Mouse (Mus musculus) brain, embryonic 14.5 days (tissue): Measurements from ENCODE around the gene Osbpl7. TPM values are rescaled to one million over a fixed set of nuclear protein-coding genes. Genes with fewer than 3 reads are reported as not detected.

Source experiments
- DNase-seq: peaks from one replicate; pipeline ENCODE4 v3.0.0-alpha.2; 2011; ENCODE audit warnings: low read depth
- CTCF ChIP-seq: fragments of 200-500 bp; IDR thresholded peaks from 2 replicates; pipeline ENCODE4 v1.5.1; 2012; ENCODE audit warnings: inconsistent platforms, mild to moderate bottlenecking, moderate library complexity, borderline replicate concordance; ENCODE audit not compliant: insufficient read depth, insufficient read length; ENCODE audit errors: extremely low read depth
- POLR2A ChIP-seq: fragments of 200-500 bp; IDR thresholded peaks from 2 replicates; pipeline ENCODE4 v1.6.1; 2012; ENCODE audit warnings: mild to moderate bottlenecking, inconsistent platforms, borderline replicate concordance; ENCODE audit not compliant: poor library complexity, insufficient read depth, insufficient read length, severe bottlenecking; ENCODE audit errors: extremely low read depth
- polyA plus RNA-seq: library from polyadenylated mRNA; depleted of rRNA; stranded (reverse); fragments of >200 nt; gene quantifications from 2 replicates; pipeline ENCODE4 v1.2.3, GENCODE M21; 2012; rRNA removed

Gene Osbpl7
- 14.6 and 14.9 TPM in 2 replicates for polyA plus RNA-seq

- peak; percentile 40; the same call in 1 of the 2 replicates for TF ChIP-seq POLR2A
- peak; percentile 26; the same call in 1 of the 2 replicates for TF ChIP-seq CTCF
Measured at GRCm38 (mm10) chr11:97050216-97050943, at the start of gene Osbpl7. Gene Osbpl7 (plus strand): TSS chr11:97050628.

DNA sequence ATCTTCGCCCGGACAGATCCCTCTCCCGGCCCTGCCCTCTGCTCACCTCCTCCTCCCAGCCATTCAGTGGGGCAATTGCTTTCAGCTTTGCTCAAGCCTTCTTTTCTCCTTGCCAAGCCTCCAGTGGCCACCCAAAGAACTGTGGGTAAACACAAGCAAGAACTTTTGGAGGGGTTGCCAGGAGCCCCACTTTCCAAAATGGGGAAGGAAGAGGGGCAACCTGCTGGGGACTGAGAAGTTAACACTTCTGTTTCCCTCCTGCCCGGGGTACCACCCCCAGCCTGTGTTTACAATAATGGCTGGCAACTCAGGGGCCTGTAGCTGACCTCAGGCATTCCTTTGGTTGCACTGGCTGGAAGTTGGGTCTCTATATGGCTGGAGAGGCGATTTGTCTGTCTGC, 47.3 kb upstream of the Osbpl7 start:
- no peak for TF ChIP-seq CTCF
- DNase-seq, result no peak

More at GRCm38 (mm10) chr11:97050216-97050943, at the start of gene Osbpl7:
- peak; percentile 93 for DNase-seq

GRCm38 (mm10) chr11:97007093-97007794, 43.2 kb upstream of the Osbpl7 start:
- DNase-seq, result no peak
- TF ChIP-seq POLR2A (no peak), CTCF (no peak)

DNA sequence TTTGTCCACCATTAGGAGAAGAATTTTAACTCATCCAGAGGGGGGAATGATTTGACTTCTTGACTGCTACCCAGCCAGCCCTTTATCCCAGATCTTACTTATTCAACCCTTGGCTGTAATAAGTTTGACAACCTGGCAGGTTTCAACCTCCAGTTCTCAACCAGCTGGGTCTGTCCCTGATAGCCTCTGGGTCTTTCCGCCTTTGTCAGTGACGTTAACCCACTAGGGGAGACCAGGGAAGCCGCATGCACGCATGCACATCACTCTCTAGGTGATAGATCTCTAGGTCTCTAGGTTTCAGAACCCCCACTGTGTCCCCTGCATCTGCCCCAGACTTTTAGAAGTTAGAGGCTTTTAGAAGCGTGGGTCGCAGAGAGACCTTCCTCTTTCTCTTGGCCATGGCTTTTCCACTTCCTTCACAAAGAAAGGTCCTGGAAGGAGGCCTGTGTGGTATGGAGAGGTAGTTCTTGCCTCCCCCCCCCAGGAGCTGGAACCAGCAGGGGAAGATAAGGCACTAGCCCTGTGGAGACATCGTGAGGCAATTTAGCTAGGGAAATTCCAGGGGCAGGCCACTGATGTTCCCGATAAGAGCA, 41.1 kb upstream of the Osbpl7 start:
- TF ChIP-seq CTCF (no peak), POLR2A (no peak)
- no peak for DNase-seq

GRCm38 (mm10) chr11:97013121-97013670, 37.2 kb upstream of the Osbpl7 start, which contains the start of gene Sp6:
Gene Sp6 (plus strand): TSS chr11:97013394.
- DNase-seq, result peak; percentile 64
- TF ChIP-seq POLR2A (no peak), CTCF (no peak)

GRCm38 (mm10) chr11:97017696-97018582, 32.5 kb upstream of the Osbpl7 start:
- TF ChIP-seq CTCF (no peak), POLR2A (no peak)
- no peak for DNase-seq

DNA sequence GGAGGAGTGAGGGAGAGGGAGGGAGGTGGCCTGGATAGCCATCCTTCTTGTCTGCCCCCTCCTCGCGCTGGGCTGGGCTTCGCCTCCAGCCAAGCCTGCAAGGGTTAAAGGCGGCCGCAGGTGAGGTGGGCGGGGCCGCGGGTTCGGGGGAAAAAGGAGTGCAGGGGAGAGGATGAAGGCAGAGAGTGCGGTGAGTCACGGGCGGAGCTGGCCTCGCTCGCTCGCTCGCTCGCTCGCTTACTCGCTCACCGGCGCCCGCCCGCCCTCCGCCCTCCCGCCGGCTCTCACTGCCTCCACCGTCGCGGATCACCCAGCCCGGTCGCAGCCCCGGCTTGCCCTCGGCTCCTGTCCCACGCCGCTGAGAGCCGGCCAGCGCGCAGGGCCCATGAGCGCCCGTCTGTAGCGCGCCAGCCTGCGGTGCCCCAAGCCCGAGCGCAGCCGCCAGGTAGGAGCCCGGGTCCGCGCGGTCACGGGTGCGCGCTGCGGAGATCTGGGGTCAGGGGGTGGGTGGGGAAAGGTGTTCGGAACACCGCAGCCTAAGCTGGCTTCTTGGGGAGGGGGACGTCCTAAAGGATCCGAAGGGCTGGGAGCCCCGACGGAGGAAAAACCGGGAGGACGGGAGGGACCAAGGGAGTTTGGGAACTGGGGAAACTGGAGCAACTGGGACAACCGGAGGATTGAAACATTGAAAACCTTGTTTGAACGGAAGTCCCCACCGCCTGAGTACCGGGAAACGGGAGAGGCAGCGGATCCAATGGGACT, 31.7 kb upstream of the Osbpl7 start:
- DNase-seq, result no peak

DNA sequence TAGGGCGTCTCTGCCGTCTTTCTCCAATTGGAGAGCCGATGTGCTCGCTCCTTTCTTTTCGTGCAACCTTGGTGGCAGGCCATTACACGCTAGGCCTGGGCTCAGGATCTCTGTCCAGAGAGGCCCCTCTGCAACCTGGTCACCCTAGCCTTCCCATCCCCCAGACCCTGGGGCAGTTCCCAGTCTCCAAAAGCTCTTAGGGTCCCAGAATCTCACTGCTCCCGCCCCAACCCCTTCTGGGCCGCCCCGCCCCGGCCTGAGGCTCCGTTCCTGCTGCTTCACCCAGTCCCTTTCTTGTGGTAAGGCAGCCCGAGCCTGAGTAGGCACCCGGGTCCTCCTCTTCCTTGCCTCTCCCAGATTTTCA, 31.1 kb upstream of the Osbpl7 start:
- no peak for TF ChIP-seq POLR2A
- TF ChIP-seq CTCF, result no peak
- no peak for DNase-seq

More for the DNA sequence above, 31.7 kb upstream of the Osbpl7 start:
- TF ChIP-seq CTCF, result no peak
- no peak for TF ChIP-seq POLR2A

GRCm38 (mm10) chr11:97021121-97021765, 29.2 kb upstream of the Osbpl7 start:
- no peak for DNase-seq
- TF ChIP-seq POLR2A (no peak), CTCF (no peak)

GRCm38 (mm10) chr11:97021873-97022484, 28.4 kb upstream of the Osbpl7 start:
- peak; percentile 77 for DNase-seq
- TF ChIP-seq CTCF (peak; percentile 76), POLR2A (no peak)

- no peak for DNase-seq
- TF ChIP-seq CTCF (no peak), POLR2A (no peak)
Measured at GRCm38 (mm10) chr11:97024977-97025376, 25.5 kb upstream of the Osbpl7 start.

GRCm38 (mm10) chr11:97025721-97026344, 24.6 kb upstream of the Osbpl7 start:
- TF ChIP-seq CTCF (peak; percentile 97), POLR2A (no peak)
- peak; percentile 90 for DNase-seq
